Mouse (Mus musculus): ENCODE data around the gene Tmem131l. TPM values are rescaled to one million over a fixed set of nuclear protein-coding genes. Genes with fewer than 3 reads are reported as not detected.

Gene Tmem131l
- polyA plus RNA-seq, 1 experiment, result 16.3 TPM

DNA sequence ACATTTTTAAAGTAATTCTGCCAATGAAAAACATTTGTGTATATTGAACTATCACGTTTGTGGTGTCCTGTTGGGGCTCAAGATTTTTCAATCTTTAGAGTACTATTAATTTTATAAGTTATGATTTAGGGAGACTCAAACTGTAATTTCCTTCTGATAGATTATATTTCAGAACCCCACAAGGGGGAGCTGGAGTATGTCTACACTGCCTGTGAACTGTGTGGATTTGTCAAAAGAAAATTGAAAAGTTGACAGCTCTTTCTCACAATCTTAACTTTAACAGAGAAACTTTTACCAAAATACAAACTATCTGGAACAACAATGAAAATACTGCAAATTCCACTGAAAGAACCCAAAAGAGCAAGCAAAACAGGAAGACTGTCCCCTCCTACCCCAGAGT, 93.1 kb downstream of the Tmem131l start:
- 0 out of 2 replicates have a peak, but pooled peaks have one; percentile 10 for TF ChIP-seq CTCF (IDR thresholded peaks at IDR 0.05; ENCODE audit: extremely low read depth, insufficient read depth, low read length)
- no peak for TF ChIP-seq POLR2A (IDR thresholded peaks at IDR 0.05; ENCODE audit: extremely low read depth, insufficient read depth, low read length)
- Histone ChIP-seq H3K4me3 (ENCODE audit: insufficient read depth, low read length) (no peak overlapping the region), H3K4me1 (ENCODE audit: control insufficient read depth, insufficient read depth, low read length) (no peaks in the 10 kb centered on the region), H3K27ac (ENCODE audit: insufficient read depth, low read length) (no peak overlapping the region)

DNA sequence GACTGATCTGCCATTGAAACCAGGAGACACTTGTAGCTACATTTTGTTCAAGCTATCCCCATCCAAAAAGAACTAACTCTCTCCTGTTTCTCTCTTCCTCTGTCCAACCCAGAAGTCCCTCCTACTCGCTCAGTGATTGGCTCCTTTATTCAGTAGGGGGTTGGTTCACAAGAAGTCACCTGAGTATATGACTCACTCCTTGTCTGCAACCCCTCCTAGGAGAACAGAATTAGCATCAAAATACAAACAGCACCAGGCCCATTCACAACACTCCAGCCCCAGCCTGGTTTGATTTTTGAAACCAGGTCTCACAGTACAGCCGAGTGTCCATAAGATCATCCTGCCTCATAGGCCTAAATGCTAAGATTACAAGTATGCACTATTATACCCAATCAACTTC, 96.3 kb downstream of the Tmem131l start:
- TF ChIP-seq POLR2A (IDR thresholded peaks at IDR 0.05; ENCODE audit: extremely low read depth, insufficient read depth, low read length), result no peak
- no peak for TF ChIP-seq CTCF (IDR thresholded peaks at IDR 0.05; ENCODE audit: extremely low read depth, insufficient read depth, low read length)
- no peak overlapping the region for H3K4me3 ChIP-seq (ENCODE audit: insufficient read depth, low read length)
- no peaks in the 10 kb centered on the region for H3K4me1 ChIP-seq (ENCODE audit: control insufficient read depth, insufficient read depth, low read length)
- no peak overlapping the region for H3K27ac ChIP-seq (ENCODE audit: insufficient read depth, low read length)

GRCm38 (mm10) chr3:83943212-83943611, 96.8 kb downstream of the Tmem131l start:
- no peaks in the 10 kb centered on the region for H3K4me1 ChIP-seq (ENCODE audit: control insufficient read depth, insufficient read depth, low read length)
- TF ChIP-seq CTCF (IDR thresholded peaks at IDR 0.05; ENCODE audit: extremely low read depth, insufficient read depth, low read length) (no peak), POLR2A (IDR thresholded peaks at IDR 0.05; ENCODE audit: extremely low read depth, insufficient read depth, low read length) (no peak)
- H3K27ac ChIP-seq (ENCODE audit: insufficient read depth, low read length), result no peak overlapping the region
- H3K4me3 ChIP-seq (ENCODE audit: insufficient read depth, low read length), result no peak overlapping the region

DNA sequence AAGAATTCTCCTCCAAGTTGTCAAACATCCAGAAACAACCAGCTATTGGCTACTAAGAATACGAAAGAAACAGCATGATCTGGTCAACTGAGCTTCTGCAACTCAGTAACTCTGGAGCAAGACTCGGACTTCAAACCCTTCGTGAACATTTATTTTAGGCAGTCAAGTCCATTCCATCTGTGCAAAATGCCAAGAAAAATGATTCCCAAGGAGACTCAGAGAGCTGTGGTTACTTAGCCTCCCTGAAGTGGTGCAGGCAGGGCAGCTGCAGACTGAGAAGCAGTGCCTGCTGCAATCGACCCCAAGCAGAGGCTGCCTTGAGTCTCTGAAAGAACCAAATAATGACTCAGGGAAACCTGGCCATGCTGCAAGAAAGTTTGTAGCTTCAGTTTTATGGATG, 98.1 kb downstream of the Tmem131l start:
- no peak overlapping the region for H3K4me3 ChIP-seq (ENCODE audit: insufficient read depth, low read length)
- TF ChIP-seq CTCF (IDR thresholded peaks at IDR 0.05; ENCODE audit: extremely low read depth, insufficient read depth, low read length) (no peak), POLR2A (IDR thresholded peaks at IDR 0.05; ENCODE audit: extremely low read depth, insufficient read depth, low read length) (no peak)
- no peak overlapping the region for H3K27ac ChIP-seq (ENCODE audit: insufficient read depth, low read length)
- H3K4me1 ChIP-seq (ENCODE audit: control insufficient read depth, insufficient read depth, low read length), result no peaks in the 10 kb centered on the region

DNA sequence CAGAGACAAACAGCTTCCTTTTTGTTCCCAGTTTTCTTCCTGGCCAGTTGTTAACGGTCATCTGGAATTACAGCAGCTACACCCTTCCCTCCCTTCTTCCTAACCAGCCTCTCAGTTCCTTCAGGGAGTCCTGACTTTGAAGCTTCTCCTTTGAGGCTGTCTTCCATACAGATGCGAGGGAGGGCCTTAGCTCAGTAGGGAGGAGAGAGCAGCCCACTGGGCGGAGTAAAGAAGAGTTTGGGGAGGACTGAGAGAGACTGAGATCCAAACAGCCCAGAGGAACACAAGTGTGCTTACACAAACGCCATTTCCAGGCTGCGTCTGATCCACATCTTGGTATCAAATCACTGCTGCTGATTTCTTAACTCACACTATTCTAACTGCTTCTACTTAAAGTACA, 101.1 kb downstream of the Tmem131l start:
- Histone ChIP-seq H3K4me3 (ENCODE audit: insufficient read depth, low read length) (no peak overlapping the region), H3K27ac (ENCODE audit: insufficient read depth, low read length) (no peak overlapping the region), H3K4me1 (ENCODE audit: control insufficient read depth, insufficient read depth, low read length) (no peaks in the 10 kb centered on the region)
- TF ChIP-seq CTCF (IDR thresholded peaks at IDR 0.05; ENCODE audit: extremely low read depth, insufficient read depth, low read length) (no peak), POLR2A (IDR thresholded peaks at IDR 0.05; ENCODE audit: extremely low read depth, insufficient read depth, low read length) (no peak)

DNA sequence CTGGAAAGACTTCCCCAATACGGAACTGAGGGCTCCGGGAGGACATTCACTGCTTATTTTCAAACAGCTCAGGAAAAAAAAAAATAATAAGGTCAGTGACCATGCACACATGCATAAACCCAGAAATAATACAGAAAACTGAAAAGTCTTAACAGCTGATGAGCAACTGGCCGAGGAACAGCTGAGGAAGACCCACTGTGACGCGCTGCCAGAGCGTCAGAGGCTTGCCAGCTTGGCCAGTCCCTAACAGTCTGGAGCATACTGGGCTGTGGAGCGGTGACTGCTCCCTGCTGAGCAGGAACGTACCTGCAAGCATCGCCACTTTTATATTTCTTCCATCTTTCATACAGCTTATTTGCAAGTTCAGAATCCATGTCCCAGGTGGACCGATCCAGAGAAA, 105.5 kb downstream of the Tmem131l start:
- Histone ChIP-seq H3K4me1 (ENCODE audit: control insufficient read depth, insufficient read depth, low read length) (no peaks in the 10 kb centered on the region), H3K27ac (ENCODE audit: insufficient read depth, low read length) (no peak overlapping the region), H3K4me3 (ENCODE audit: insufficient read depth, low read length) (no peak overlapping the region)
- TF ChIP-seq POLR2A (IDR thresholded peaks at IDR 0.05; ENCODE audit: extremely low read depth, insufficient read depth, low read length) (no peak), CTCF (IDR thresholded peaks at IDR 0.05; ENCODE audit: extremely low read depth, insufficient read depth, low read length) (no peak)

GRCm38 (mm10) chr3:83915768-83916496, 124.0 kb downstream of the Tmem131l start:
- peak; percentile 77 for TF ChIP-seq CTCF (IDR thresholded peaks at IDR 0.05; ENCODE audit: extremely low read depth, insufficient read depth, low read length)
- TF ChIP-seq POLR2A (IDR thresholded peaks at IDR 0.05; ENCODE audit: extremely low read depth, insufficient read depth, low read length), result no peak
- no peak overlapping the region for H3K4me3 ChIP-seq (ENCODE audit: insufficient read depth, low read length)
- H3K27ac ChIP-seq (ENCODE audit: insufficient read depth, low read length), result no peak overlapping the region
- no peaks in the 10 kb centered on the region for H3K4me1 ChIP-seq (ENCODE audit: control insufficient read depth, insufficient read depth, low read length)

GRCm38 (mm10) chr3:83915102-83915501, 124.9 kb downstream of the Tmem131l start:
- Histone ChIP-seq H3K27ac (ENCODE audit: insufficient read depth, low read length) (no peak overlapping the region), H3K4me3 (ENCODE audit: insufficient read depth, low read length) (no peak overlapping the region), H3K4me1 (ENCODE audit: control insufficient read depth, insufficient read depth, low read length) (no peaks in the 10 kb centered on the region)
- TF ChIP-seq POLR2A (IDR thresholded peaks at IDR 0.05; ENCODE audit: extremely low read depth, insufficient read depth, low read length) (no peak), CTCF (IDR thresholded peaks at IDR 0.05; ENCODE audit: extremely low read depth, insufficient read depth, low read length) (no peak)

DNA sequence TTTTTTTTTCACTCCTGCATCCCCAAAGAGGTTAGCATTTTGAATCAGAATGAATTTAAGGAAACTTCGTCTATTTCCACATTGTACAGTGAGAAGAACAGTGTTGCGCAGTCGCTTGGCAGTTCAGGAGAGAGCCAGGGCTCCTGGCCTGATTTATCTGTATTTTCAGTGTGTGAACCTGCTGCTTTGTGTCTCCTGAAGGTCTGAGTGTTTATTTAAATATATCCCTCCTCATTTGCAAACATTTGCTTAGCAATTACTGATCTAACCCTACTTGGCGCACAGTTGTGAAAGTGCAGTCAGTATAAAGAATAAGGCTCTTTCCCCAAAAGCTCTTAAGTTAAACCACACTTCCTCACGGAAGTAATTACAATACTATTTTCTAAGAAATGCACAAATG, 129.3 kb downstream of the Tmem131l start:
- TF ChIP-seq CTCF (IDR thresholded peaks at IDR 0.05; ENCODE audit: extremely low read depth, insufficient read depth, low read length) (no peak), POLR2A (IDR thresholded peaks at IDR 0.05; ENCODE audit: extremely low read depth, insufficient read depth, low read length) (no peak)
- Histone ChIP-seq H3K4me1 (ENCODE audit: control insufficient read depth, insufficient read depth, low read length) (no peaks in the 10 kb centered on the region), H3K4me3 (ENCODE audit: insufficient read depth, low read length) (no peak overlapping the region), H3K27ac (ENCODE audit: insufficient read depth, low read length) (no peak overlapping the region)

- no peaks in the 10 kb centered on the region for H3K4me1 ChIP-seq (ENCODE audit: control insufficient read depth, insufficient read depth, low read length)
- no peak overlapping the region for H3K4me3 ChIP-seq (ENCODE audit: insufficient read depth, low read length)
- no peak overlapping the region for H3K27ac ChIP-seq (ENCODE audit: insufficient read depth, low read length)
- no peak for TF ChIP-seq POLR2A (IDR thresholded peaks at IDR 0.05; ENCODE audit: extremely low read depth, insufficient read depth, low read length)
- no peak for TF ChIP-seq CTCF (IDR thresholded peaks at IDR 0.05; ENCODE audit: extremely low read depth, insufficient read depth, low read length)
Observed at GRCm38 (mm10) chr3:83906185-83906584, 133.8 kb downstream of the Tmem131l start.
